Mouse (Mus musculus) retina, embryonic 14.5 days (tissue): Measurements from ENCODE around the gene Cdk2.
"Not testable (repeated sequence)": the region's sequence is repeated elsewhere in the genome, so short reads cannot be mapped to it uniquely, and the experiment has no call there.

ENCODE experiments used
- DNase-seq: peaks from one replicate; pipeline ENCODE4 v3.0.0-alpha.2; 2015; ENCODE audit warnings: low spot score

Cdk2 gene

GRCm38 (mm10) chr10:128704491-128705316, at the start of gene Cdk2:
Gene Cdk2, minus strand, starts transcription at chr10:128705031.
- DNase-seq: peak; percentile 94

- peak; percentile 94 for DNase-seq
Observed at GRCm38 (mm10) chr10:128748252-128748864, 43.5 kb upstream of the Cdk2 start.

- peak; percentile 63 for DNase-seq
Observed at GRCm38 (mm10) chr10:128747646-128748251, 42.9 kb upstream of the Cdk2 start, which contains the start of gene Pym1. Gene Pym1, plus strand, starts transcription at chr10:128747889.

- DNase-seq: no peak
Observed at GRCm38 (mm10) chr10:128746972-128747645, 42.3 kb upstream of the Cdk2 start.

- DNase-seq: no peak
Observed at GRCm38 (mm10) chr10:128745946-128746613, 41.2 kb upstream of the Cdk2 start.

GRCm38 (mm10) chr10:128744680-128745601, 40.1 kb upstream of the Cdk2 start, which contains the start of gene Dgka:
Gene Dgka, minus strand, starts transcription at chr10:128744855.
- DNase-seq: peak; percentile 32

- no peak for DNase-seq
Observed at GRCm38 (mm10) chr10:128744211-128744610, 39.4 kb upstream of the Cdk2 start.

- peak; percentile 60 for DNase-seq
Observed at GRCm38 (mm10) chr10:128743791-128744191, 39.0 kb upstream of the Cdk2 start.

GRCm38 (mm10) chr10:128743235-128743634, 38.4 kb upstream of the Cdk2 start:
- DNase-seq: no peak

GRCm38 (mm10) chr10:128742616-128743015, 37.8 kb upstream of the Cdk2 start:
- DNase-seq: no peak

- no peak for DNase-seq
Observed at GRCm38 (mm10) chr10:128740296-128740695, 35.5 kb upstream of the Cdk2 start.

GRCm38 (mm10) chr10:128737435-128737834, 32.6 kb upstream of the Cdk2 start:
- DNase-seq: peak; percentile 16

GRCm38 (mm10) chr10:128731992-128732391, 27.2 kb upstream of the Cdk2 start:
- DNase-seq: no peak

- DNase-seq: peak; percentile 92
Observed at GRCm38 (mm10) chr10:128731002-128731433, 26.2 kb upstream of the Cdk2 start.

GRCm38 (mm10) chr10:128728059-128728458, 23.2 kb upstream of the Cdk2 start:
- no peak for DNase-seq

- DNase-seq: not testable (repeated sequence)
Observed at GRCm38 (mm10) chr10:128725466-128725865, 20.6 kb upstream of the Cdk2 start.

- no peak for DNase-seq
Observed at GRCm38 (mm10) chr10:128715559-128716537, 11.0 kb upstream of the Cdk2 start.

- not testable (repeated sequence) for DNase-seq
Observed at GRCm38 (mm10) chr10:128711318-128711717, 6.5 kb upstream of the Cdk2 start.

GRCm38 (mm10) chr10:128705317-128705693, 474 bp upstream of the Cdk2 start:
- DNase-seq: peak; percentile 35
